Mouse (Mus musculus) kidney, embryonic 15.5 days (tissue): ENCODE measurements around the gene Gm21962. TPM values are rescaled to one million over a fixed set of nuclear protein-coding genes. Genes with fewer than 3 reads are reported as not detected.

ENCODE experiments used
- ATAC-seq: fragments of 200-750 bp; cut with Nextera tagmentation; replicated peaks from 2 replicates; pipeline ENCODE4 v1.8.0; 2017; ENCODE audit warnings: moderate TSS enrichment; ENCODE audit not compliant: low FRiP score
- H3K27ac ChIP-seq: fragments of 300-500 bp; sonication (generic); 2 replicates; pipeline ENCODE4 v1.5.1; 2015; ENCODE audit warnings: mild to moderate bottlenecking, inconsistent platforms
- H3K27me3 ChIP-seq: fragments of 300-500 bp; sonication (generic); 2 replicates; pipeline ENCODE4 v1.6.1; 2015; ENCODE audit warnings: inconsistent platforms
- H3K36me3 ChIP-seq: fragments of 300-500 bp; sonication (generic); 2 replicates; pipeline ENCODE4 v1.6.1; 2015; ENCODE audit warnings: inconsistent platforms
- H3K4me1 ChIP-seq: fragments of 300-500 bp; sonication (generic); 2 replicates; pipeline ENCODE4 v1.6.1; 2015; ENCODE audit warnings: inconsistent platforms
- H3K4me2 ChIP-seq: fragments of 300-500 bp; sonication (generic); 2 replicates; pipeline ENCODE4 v1.6.1; 2015; ENCODE audit warnings: moderate library complexity, mild to moderate bottlenecking, inconsistent platforms
- H3K4me3 ChIP-seq: fragments of 300-500 bp; sonication (generic); replicated peaks from 2 replicates; pipeline ENCODE4 v1.5.1; 2015; ENCODE audit warnings: mild to moderate bottlenecking, inconsistent platforms
- H3K9ac ChIP-seq: fragments of 300-500 bp; sonication (generic); 2 replicates; pipeline ENCODE4 v1.6.1; 2015; ENCODE audit warnings: mild to moderate bottlenecking, inconsistent platforms
- H3K9me3 ChIP-seq: fragments of 300-500 bp; sonication (generic); replicated peaks from 2 replicates; pipeline ENCODE4 v1.6.1; 2016; ENCODE audit warnings: inconsistent platforms
- WGBS: fragments of 180-500 bp; shearing (Covaris S2); methylation state at CpG from one replicate; pipeline ENCODE4 v1.1.7; 2015; ENCODE audit warnings: mixed read lengths; 5-methylcytosine and 5-hydroxymethylcytosine counted together
- polyA plus RNA-seq: library from polyadenylated mRNA; unstranded; fragments of >200 nt; fragmentation: Nextera tagmentation; extraction: Ambion mirVana; gene quantifications from 2 replicates; pipeline ENCODE4 v1.2.1, GENCODE M21; 2015

Gene Gm21962
- polyA plus RNA-seq, 1 experiment from 2014 or later, result not detected

DNA sequence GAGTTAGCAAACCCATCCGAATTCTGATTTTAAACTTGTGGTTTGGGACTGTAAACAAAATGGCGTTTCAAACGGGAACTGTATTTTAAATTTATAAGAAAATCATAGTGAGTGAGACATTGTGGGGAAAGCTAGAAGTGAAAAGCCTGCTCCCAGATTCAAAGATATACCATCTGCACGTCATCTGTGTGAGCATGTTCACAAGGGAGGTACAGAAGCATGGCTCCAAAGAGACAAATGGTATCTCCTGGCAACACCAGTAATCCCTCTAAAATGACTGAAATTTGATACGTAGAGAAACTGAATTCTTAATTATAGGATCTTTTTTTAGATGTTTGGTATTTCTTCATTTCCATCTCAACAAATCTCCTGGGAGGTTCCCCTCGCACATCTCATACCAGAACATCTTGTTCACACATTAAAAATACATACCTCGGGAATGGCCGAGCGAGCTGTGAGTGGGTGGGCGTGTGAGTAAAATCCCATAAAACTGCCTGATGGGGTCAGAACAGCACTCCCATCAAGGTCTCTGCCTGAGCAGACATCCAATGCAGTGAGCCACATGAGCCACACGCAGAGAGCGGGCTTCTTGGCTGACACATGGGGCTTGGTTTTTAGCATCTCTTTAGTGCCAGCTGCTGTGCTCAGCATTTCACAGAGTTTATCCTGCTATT, 23.8 kb upstream of the Gm21962 start:
- Histone ChIP-seq H3K9ac (no peak overlapping the region), H3K27me3 (no peaks in the 10 kb centered on the region), H3K4me3 (no peak overlapping the region), H3K27ac (no peak overlapping the region), H3K9me3 (no peaks in the 10 kb centered on the region), H3K4me2 (no peak overlapping the region), H3K36me3 (no peaks in the 10 kb centered on the region), H3K4me1 (0 out of 2 replicates have a peak, but pooled peaks cover 4% of the 10 kb centered on the region)
- peak; percentile 62; the same call in 1 of the 2 replicates for ATAC-seq
- WGBS, result 45% methylated on average over 12 of the region's 12 CpGs

DNA sequence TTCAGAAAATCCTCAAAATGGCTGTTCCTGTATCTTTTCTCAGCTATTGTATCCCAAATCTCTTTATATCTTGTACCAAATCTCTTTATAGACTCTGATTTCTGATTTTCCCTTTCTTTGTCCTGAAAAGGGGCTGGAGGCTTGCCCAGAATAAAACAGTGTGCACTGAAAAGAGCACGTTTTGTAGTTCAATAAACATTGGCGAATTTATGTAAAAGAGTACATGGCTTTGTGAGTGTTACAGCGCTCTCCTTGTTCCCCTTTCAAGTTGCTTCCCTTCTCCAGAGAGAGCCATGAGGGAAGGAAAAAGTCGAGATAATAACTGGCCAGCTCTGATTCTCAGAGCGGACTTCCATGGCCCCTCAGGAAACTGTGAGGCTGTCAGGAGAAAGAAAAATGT, 22.2 kb upstream of the Gm21962 start:
- H3K9me3 ChIP-seq, result no peaks in the 10 kb centered on the region
- no peaks in the 10 kb centered on the region for H3K36me3 ChIP-seq
- WGBS, result 77% methylated on average over 5 of the region's 5 CpGs
- 0 out of 2 replicates have a peak, but pooled peaks cover 2% of the 10 kb centered on the region for H3K4me1 ChIP-seq
- ATAC-seq, result no peak
- no peak overlapping the region for H3K4me2 ChIP-seq
- H3K27ac ChIP-seq, result no peak overlapping the region
- no peak overlapping the region for H3K9ac ChIP-seq
- H3K4me3 ChIP-seq, result no peak overlapping the region
- no peaks in the 10 kb centered on the region for H3K27me3 ChIP-seq

DNA sequence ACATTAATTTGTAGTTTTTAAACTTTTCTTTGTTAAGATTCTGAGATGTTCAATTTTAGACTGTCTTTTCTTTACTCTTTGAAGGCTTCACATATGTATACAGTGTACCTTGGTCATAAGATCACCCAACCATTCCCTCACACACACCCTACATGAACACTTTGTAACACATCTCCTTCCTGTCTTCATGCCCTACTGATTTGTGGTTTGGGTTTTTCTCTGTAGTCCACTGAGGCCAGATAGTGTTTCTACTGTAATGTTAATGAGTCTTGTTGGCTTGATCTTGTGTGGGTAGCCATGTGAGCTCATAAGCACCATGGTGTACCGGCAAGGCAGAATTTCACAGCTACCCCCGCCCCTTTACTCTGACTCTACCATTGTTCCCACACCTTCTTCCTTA, 18.5 kb upstream of the Gm21962 start:
- Histone ChIP-seq H3K9me3 (no peaks in the 10 kb centered on the region), H3K4me3 (no peak overlapping the region), H3K27me3 (no peaks in the 10 kb centered on the region), H3K4me1 (0 out of 2 replicates have a peak, but pooled peaks cover 1% of the 10 kb centered on the region), H3K9ac (no peak overlapping the region), H3K4me2 (no peak overlapping the region), H3K36me3 (no peaks in the 10 kb centered on the region), H3K27ac (no peak overlapping the region)
- ATAC-seq, result no peak
- WGBS, result 88% methylated on average over 2 of the region's 2 CpGs

DNA sequence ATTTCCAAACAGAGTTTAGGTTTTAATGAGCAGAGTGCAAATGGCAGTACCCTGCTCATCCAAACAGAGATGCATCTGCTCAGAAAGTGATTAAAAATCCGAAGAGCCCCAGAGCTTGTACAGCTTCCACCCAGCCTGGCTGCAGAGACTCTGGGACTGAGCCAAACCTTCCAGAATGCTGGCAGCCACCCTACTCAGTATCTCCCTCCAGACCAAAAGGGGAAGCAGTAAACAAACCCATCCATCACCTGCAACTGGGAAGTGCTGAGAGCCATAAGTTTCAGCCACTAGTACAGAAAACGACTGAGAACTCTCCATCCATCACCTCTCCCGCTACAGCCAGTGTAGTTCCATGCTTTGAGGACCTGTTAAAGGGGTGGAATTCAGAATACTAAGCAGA, 9.6 kb downstream of the Gm21962 start:
- WGBS, result 8% methylated on average over 3 of the region's 3 CpGs
- no peak overlapping the region for H3K4me3 ChIP-seq
- 0 out of 2 replicates have a peak, but pooled peaks cover 8% of the 10 kb centered on the region for H3K4me1 ChIP-seq
- H3K36me3 ChIP-seq, result no peaks in the 10 kb centered on the region
- no peak overlapping the region for H3K9ac ChIP-seq
- no peak overlapping the region for H3K4me2 ChIP-seq
- no peak overlapping the region for H3K27ac ChIP-seq
- H3K27me3 ChIP-seq, result no peaks in the 10 kb centered on the region
- ATAC-seq, result peak; percentile 66
- no peaks in the 10 kb centered on the region for H3K9me3 ChIP-seq

DNA sequence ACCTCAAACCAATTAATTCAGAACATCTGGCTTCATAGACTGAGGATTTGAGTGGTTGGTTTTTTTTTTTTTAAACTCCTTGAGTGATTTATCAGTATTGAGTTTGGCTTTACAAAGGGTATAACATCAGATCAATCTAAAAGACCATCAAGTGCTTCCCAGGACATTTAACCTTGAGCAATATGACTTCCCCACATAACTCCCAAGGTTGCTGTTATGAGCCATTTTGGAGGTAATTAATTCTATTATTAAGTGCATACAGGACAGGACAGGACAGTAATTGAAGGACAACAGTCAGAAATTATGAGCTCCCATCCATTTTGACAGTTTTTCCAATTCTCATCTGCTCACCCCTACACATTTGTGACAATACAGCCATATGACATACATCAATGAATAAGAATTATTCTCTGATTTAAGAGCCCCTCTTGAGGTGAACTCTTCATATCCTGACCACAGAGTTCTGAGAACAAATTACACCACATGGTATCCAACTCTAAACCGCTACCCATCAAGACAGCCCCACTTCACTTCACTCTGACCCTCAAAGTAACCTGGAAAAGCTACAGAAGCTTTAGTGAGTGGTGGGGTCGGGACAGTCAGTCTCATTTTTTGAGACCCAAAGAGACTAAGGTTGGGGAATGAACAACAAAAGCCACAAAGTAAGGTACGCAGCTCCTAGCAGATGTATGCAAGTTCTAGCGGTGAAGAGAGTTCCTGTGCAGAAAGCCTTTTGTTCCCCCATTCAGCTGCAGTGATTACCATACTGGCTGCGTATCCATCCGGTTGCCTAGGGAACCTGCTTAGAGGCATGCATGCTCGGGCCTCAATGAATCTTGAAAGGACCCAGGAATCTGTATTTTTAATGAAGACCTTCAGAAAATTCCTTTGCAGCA, 11.8 kb downstream of the Gm21962 start:
- Histone ChIP-seq H3K27ac (no peak overlapping the region), H3K27me3 (no peaks in the 10 kb centered on the region), H3K4me2 (no peak overlapping the region), H3K4me1 (0 out of 2 replicates have a peak, but pooled peaks cover 8% of the 10 kb centered on the region), H3K9ac (no peak overlapping the region), H3K4me3 (no peak overlapping the region), H3K9me3 (no peaks in the 10 kb centered on the region), H3K36me3 (no peaks in the 10 kb centered on the region)
- ATAC-seq, result no peak; the same call in 1 of the 2 replicates
- WGBS, result 30% methylated on average over 7 of the region's 7 CpGs

DNA sequence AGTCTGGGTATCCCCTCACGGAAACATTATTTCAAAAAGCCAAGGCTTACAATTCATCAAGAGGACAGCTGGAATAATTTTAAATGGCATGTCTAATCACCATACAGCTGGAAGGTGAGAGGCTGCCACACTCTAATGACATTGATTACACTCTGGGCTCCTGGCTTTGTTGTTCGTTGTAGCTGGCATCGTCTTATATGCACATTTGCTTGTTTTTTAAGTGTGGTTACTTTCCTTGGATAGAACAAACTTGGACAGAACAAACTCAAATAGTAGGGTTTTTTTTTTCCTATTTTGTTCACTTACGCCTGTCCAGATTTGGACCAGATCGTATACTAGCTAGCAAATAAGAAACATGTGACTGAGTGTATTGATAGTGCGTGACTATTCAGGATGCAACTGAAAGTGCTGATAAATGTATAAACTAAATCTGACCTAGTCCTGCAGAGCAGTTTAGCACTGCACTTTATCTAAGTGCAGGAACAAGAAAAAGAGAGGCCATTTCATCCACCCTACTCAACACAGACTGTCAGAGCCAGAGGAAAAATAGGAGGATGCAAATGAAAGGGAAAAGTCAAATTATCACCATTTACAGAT, 12.6 kb downstream of the Gm21962 start:
- no peak for ATAC-seq
- H3K9ac ChIP-seq, result no peak overlapping the region
- 47% methylated on average over 6 of the region's 6 CpGs for WGBS
- H3K36me3 ChIP-seq, result no peaks in the 10 kb centered on the region
- H3K4me1 ChIP-seq, result 0 out of 2 replicates have a peak, but pooled peaks cover 8% of the 10 kb centered on the region
- H3K27ac ChIP-seq, result no peak overlapping the region
- no peaks in the 10 kb centered on the region for H3K9me3 ChIP-seq
- H3K4me2 ChIP-seq, result no peak overlapping the region
- H3K27me3 ChIP-seq, result no peaks in the 10 kb centered on the region
- no peak overlapping the region for H3K4me3 ChIP-seq

DNA sequence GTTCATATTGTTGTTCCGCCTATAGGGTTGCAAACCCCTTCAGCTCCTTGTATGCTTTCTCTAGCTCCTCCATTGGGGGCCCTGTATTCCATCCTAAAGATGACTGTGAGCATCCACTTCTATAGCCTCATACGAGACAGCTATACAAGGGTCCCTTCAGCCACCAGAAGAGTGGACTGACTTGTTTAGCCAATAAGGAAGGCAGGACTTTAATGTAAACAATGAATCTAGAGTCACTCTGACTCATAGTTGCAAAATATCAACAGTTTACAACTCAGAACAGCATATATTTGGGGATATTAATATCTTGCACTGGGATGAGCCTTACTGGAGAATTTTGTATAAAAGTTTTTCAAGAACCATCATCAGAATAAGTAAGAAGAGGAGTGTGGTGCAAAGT, 15.6 kb downstream of the Gm21962 start:
- Histone ChIP-seq H3K9me3 (no peaks in the 10 kb centered on the region), H3K27ac (no peak overlapping the region), H3K27me3 (no peaks in the 10 kb centered on the region), H3K36me3 (no peaks in the 10 kb centered on the region), H3K4me2 (no peak overlapping the region), H3K9ac (no peak overlapping the region), H3K4me1 (0 out of 2 replicates have a peak, but pooled peaks cover 5% of the 10 kb centered on the region), H3K4me3 (no peak overlapping the region)
- ATAC-seq, result no peak
- whole genome bisulfite sequencing, result 90% methylated on average over 2 of the region's 2 CpGs

DNA sequence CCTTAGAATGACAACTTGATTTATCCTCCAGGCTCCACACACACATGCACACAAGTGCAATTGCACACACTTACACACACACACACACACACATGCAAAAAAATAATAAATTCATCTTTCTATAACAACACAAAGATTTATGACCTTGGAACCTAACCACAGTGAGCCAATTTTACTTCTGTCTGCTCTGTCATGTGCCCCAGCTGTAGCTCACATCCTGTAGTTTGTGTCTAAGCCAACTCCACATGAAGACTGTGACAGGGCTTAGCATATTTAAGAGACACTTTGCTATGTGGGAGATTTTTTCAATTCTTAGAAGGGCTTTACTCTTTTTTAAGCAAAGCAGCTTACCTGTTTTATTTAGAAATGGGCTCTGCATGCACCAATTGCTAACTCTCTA, 20.2 kb downstream of the Gm21962 start:
- Histone ChIP-seq H3K9ac (no peak overlapping the region), H3K4me2 (no peak overlapping the region), H3K27me3 (no peaks in the 10 kb centered on the region), H3K4me1 (no peaks in the 10 kb centered on the region), H3K36me3 (no peaks in the 10 kb centered on the region), H3K4me3 (no peak overlapping the region), H3K9me3 (no peaks in the 10 kb centered on the region), H3K27ac (no peak overlapping the region)
- ATAC-seq, result no peak

DNA sequence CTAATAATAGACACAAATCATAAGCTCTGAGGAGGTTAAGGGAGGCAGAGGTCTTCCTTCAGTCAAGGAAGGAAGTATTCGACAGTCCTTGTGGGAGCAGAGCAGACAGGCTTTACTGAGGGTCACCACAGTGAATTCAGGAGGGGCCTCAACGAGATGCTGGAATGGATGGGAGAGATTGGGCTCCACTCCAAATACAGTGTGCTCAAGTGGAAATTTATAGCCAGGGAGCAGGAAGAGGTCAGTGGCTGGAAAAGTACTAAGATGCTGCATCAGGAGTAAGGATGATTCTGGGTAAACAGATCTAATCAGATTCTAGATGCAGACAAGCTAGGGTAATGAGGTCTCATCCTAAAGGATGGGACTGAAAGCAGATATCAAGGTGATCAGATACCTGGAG, 44.6 kb downstream of the Gm21962 start:
- Histone ChIP-seq H3K9me3 (no peaks in the 10 kb centered on the region), H3K36me3 (no peaks in the 10 kb centered on the region), H3K4me2 (no peak overlapping the region), H3K4me3 (no peak overlapping the region), H3K27ac (peak overlapping the region; percentile 37; the same call in 1 of the 2 replicates), H3K4me1 (peaks cover 12% of the 10 kb centered on the region), H3K27me3 (no peaks in the 10 kb centered on the region), H3K9ac (no peak overlapping the region)
- peak; percentile 89 for ATAC-seq
- 12% methylated on average over 2 of the region's 2 CpGs for WGBS

DNA sequence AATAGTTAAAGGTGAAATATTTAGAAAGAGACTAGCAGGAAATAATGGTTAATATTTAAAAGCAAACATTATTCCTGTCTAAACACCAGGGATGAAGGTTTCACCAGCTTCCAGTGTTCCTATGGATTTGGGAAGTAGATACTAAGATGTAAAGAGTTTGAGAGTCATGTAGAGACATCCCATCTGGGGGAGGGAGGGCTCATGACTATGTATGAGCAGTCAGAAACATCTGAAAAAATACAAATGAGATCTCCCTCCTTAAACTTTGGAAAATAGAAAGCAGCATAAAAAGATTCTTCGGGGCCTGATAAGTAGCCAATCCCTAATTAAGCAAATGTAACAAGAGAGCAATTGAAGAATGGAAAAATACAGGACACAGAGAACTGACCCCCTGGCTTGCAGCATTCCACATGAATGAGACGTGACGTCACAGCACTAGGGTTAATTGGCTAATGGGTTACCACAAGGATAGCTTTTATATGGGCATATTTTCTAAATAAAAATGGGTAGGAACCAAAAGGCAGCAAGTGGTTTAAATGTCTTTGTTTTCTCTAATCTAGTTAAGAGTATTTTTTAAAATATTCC, 45.3 kb downstream of the Gm21962 start:
- H3K9ac ChIP-seq, result no peak overlapping the region
- WGBS, result 49% methylated on average over 3 of the region's 3 CpGs
- ATAC-seq, result 0 out of 2 replicates have a peak, but pooled peaks have one; percentile 29
- no peak overlapping the region for H3K4me3 ChIP-seq
- no peaks in the 10 kb centered on the region for H3K9me3 ChIP-seq
- no peak overlapping the region for H3K4me2 ChIP-seq
- peaks cover 12% of the 10 kb centered on the region for H3K4me1 ChIP-seq
- H3K27ac ChIP-seq, result peak overlapping the region; percentile 37; the same call in 1 of the 2 replicates
- H3K36me3 ChIP-seq, result no peaks in the 10 kb centered on the region
- H3K27me3 ChIP-seq, result no peaks in the 10 kb centered on the region
